Mouse (Mus musculus): ENCODE data around the gene Pnpo. TPM values are rescaled to one million over a fixed set of nuclear protein-coding genes. Genes with fewer than 3 reads are reported as not detected.

The Pnpo gene
- polyA plus RNA-seq, 1 experiment, result 65.6 TPM

GRCm38 (mm10) chr11:96938426-96938800, 5.4 kb downstream of the Pnpo start:
- TF ChIP-seq CTCF (IDR thresholded peaks at IDR 0.05; ENCODE audit: control insufficient read depth, insufficient read depth, low read length) (no peak), POLR2A (IDR thresholded peaks at IDR 0.05; ENCODE audit: borderline replicate concordance, control insufficient read depth, low read depth, low read length) (no peak)
- Histone ChIP-seq H3K4me1 (ENCODE audit: control insufficient read depth, insufficient read depth, low read length) (no peaks in the 10 kb centered on the region; the same call in 1 of the 2 replicates), H3K4me3 (replicated peaks; ENCODE audit: control insufficient read depth, low read depth, low read length) (no peak overlapping the region), H3K27ac (ENCODE audit: control insufficient read depth, insufficient read depth, low read depth, low read length, poor library complexity) (no peak overlapping the region)
- WGBS, result 72% methylated on average over 6 of the region's 6 CpGs

GRCm38 (mm10) chr11:96937549-96938425, 6.0 kb downstream of the Pnpo start:
- Histone ChIP-seq H3K4me1 (ENCODE audit: control insufficient read depth, insufficient read depth, low read length) (no peaks in the 10 kb centered on the region; the same call in 1 of the 2 replicates), H3K4me3 (replicated peaks; ENCODE audit: control insufficient read depth, low read depth, low read length) (no peak overlapping the region), H3K27ac (ENCODE audit: control insufficient read depth, insufficient read depth, low read depth, low read length, poor library complexity) (no peak overlapping the region)
- TF ChIP-seq POLR2A (IDR thresholded peaks at IDR 0.05; ENCODE audit: borderline replicate concordance, control insufficient read depth, low read depth, low read length), result no peak
- peak; percentile 88 for TF ChIP-seq CTCF (IDR thresholded peaks at IDR 0.05; ENCODE audit: control insufficient read depth, insufficient read depth, low read length)
- 56% methylated on average over 10 of the region's 10 CpGs for WGBS

- TF ChIP-seq CTCF (IDR thresholded peaks at IDR 0.05; ENCODE audit: control insufficient read depth, insufficient read depth, low read length) (no peak), POLR2A (IDR thresholded peaks at IDR 0.05; ENCODE audit: borderline replicate concordance, control insufficient read depth, low read depth, low read length) (no peak)
- 80% methylated on average over 9 of the region's 9 CpGs for WGBS
- Histone ChIP-seq H3K27ac (ENCODE audit: control insufficient read depth, insufficient read depth, low read depth, low read length, poor library complexity) (no peak overlapping the region), H3K4me1 (ENCODE audit: control insufficient read depth, insufficient read depth, low read length) (no peaks in the 10 kb centered on the region; the same call in 1 of the 2 replicates), H3K4me3 (replicated peaks; ENCODE audit: control insufficient read depth, low read depth, low read length) (no peak overlapping the region)
Observed at GRCm38 (mm10) chr11:96935872-96936650, 7.7 kb downstream of the Pnpo start.

- peak overlapping the region; percentile 44 for H3K27ac ChIP-seq (ENCODE audit: control insufficient read depth, insufficient read depth, low read depth, low read length, poor library complexity)
- 41% methylated on average over 12 of the region's 12 CpGs for WGBS
- H3K4me3 ChIP-seq (replicated peaks; ENCODE audit: control insufficient read depth, low read depth, low read length), result no peak overlapping the region
- no peaks in the 10 kb centered on the region; the same call in 1 of the 2 replicates for H3K4me1 ChIP-seq (ENCODE audit: control insufficient read depth, insufficient read depth, low read length)
- no peak for TF ChIP-seq CTCF (IDR thresholded peaks at IDR 0.05; ENCODE audit: control insufficient read depth, insufficient read depth, low read length)
- TF ChIP-seq POLR2A (IDR thresholded peaks at IDR 0.05; ENCODE audit: borderline replicate concordance, control insufficient read depth, low read depth, low read length), result no peak
Observed at GRCm38 (mm10) chr11:96934921-96935356, 8.8 kb downstream of the Pnpo start.

- 70% methylated on average over 13 of the region's 13 CpGs for WGBS
- Histone ChIP-seq H3K27ac (ENCODE audit: control insufficient read depth, insufficient read depth, low read depth, low read length, poor library complexity) (no peak overlapping the region), H3K4me1 (ENCODE audit: control insufficient read depth, insufficient read depth, low read length) (no peaks in the 10 kb centered on the region; the same call in 1 of the 2 replicates), H3K4me3 (replicated peaks; ENCODE audit: control insufficient read depth, low read depth, low read length) (no peak overlapping the region)
- TF ChIP-seq POLR2A (IDR thresholded peaks at IDR 0.05; ENCODE audit: borderline replicate concordance, control insufficient read depth, low read depth, low read length), result no peak
- no peak for TF ChIP-seq CTCF (IDR thresholded peaks at IDR 0.05; ENCODE audit: control insufficient read depth, insufficient read depth, low read length)
Observed at GRCm38 (mm10) chr11:96933562-96934276, 10.1 kb downstream of the Pnpo start.

- 77% methylated on average over 8 of the region's 8 CpGs for WGBS
- H3K4me3 ChIP-seq (replicated peaks; ENCODE audit: control insufficient read depth, low read depth, low read length), result no peak overlapping the region
- H3K27ac ChIP-seq (ENCODE audit: control insufficient read depth, insufficient read depth, low read depth, low read length, poor library complexity), result no peak overlapping the region
- TF ChIP-seq POLR2A (IDR thresholded peaks at IDR 0.05; ENCODE audit: borderline replicate concordance, control insufficient read depth, low read depth, low read length), result no peak
- TF ChIP-seq CTCF (IDR thresholded peaks at IDR 0.05; ENCODE audit: control insufficient read depth, insufficient read depth, low read length), result no peak
- H3K4me1 ChIP-seq (ENCODE audit: control insufficient read depth, insufficient read depth, low read length), result no peaks in the 10 kb centered on the region; the same call in 1 of the 2 replicates
Observed at GRCm38 (mm10) chr11:96931327-96932062, 12.3 kb downstream of the Pnpo start.

GRCm38 (mm10) chr11:96929766-96930331, 13.9 kb downstream of the Pnpo start:
- H3K4me1 ChIP-seq (ENCODE audit: control insufficient read depth, insufficient read depth, low read length), result peaks cover 4% of the 10 kb centered on the region
- no peak for TF ChIP-seq POLR2A (IDR thresholded peaks at IDR 0.05; ENCODE audit: borderline replicate concordance, control insufficient read depth, low read depth, low read length)
- no peak for TF ChIP-seq CTCF (IDR thresholded peaks at IDR 0.05; ENCODE audit: control insufficient read depth, insufficient read depth, low read length)
- H3K4me3 ChIP-seq (replicated peaks; ENCODE audit: control insufficient read depth, low read depth, low read length), result no peak overlapping the region
- 47% methylated on average over 9 of the region's 9 CpGs for WGBS
- H3K27ac ChIP-seq (ENCODE audit: control insufficient read depth, insufficient read depth, low read depth, low read length, poor library complexity), result no peak overlapping the region
